Mouse (Mus musculus): ENCODE data around the gene Samd4b. TPM values are rescaled to one million over a fixed set of nuclear protein-coding genes. Genes with fewer than 3 reads are reported as not detected.

Gene Samd4b
- polyA plus RNA-seq, 1 experiment from 2014 or later: 40.7 TPM

DNA sequence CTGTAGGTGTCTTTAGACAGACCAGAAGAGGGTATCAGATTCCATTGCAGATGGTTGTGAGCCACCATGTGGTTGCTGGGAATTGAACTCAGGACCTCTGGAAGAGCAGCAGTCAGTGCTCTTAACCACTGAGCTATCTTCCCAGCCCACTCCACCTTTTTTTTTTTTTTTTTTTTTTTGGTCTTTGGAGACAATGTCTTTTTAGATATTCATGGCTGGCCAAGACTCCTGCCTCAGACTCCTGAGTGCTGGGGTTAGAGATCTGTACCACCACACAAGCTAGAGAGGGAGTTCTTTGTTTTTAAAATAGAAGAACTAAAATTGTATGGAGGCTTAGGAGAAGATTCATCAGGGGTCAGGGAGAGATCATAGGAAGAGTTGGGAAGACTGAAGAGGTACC lies 160.0 kb downstream of the Samd4b start:
- Histone ChIP-seq H3K27me3 (ENCODE audit: control insufficient read depth, insufficient read depth, low read length) (no peaks in the 10 kb centered on the region), H3K9me3 (ENCODE audit: control insufficient read depth, low read length) (no peaks in the 10 kb centered on the region), H3K4me1 (replicated peaks; ENCODE audit: control insufficient read depth, insufficient read depth, low read length) (peaks cover 13% of the 10 kb centered on the region), H3K27ac (ENCODE audit: low read depth, low read length) (no peak overlapping the region), H3K4me2 (ENCODE audit: low read depth, low read length, severe bottlenecking) (no peak overlapping the region), H3K4me3 (ENCODE audit: low read depth, low read length) (no peak overlapping the region), H3K9ac (ENCODE audit: low read length) (no peak overlapping the region), H3K36me3 (ENCODE audit: control insufficient read depth, insufficient read depth, low read length) (no peaks in the 10 kb centered on the region)
- no peak for ATAC-seq (replicated peaks; ENCODE audit: low FRiP score)
- DNase-seq (ENCODE audit: low spot score): no peak

GRCm38 (mm10) chr7:28436932-28437570 lies 160.9 kb downstream of the Samd4b start, which contains the start of gene Gmfg:
TSS of gene Gmfg (plus strand) at chr7:28437447.
- Histone ChIP-seq H3K4me1 (replicated peaks; ENCODE audit: control insufficient read depth, insufficient read depth, low read length) (peaks cover 13% of the 10 kb centered on the region), H3K4me3 (ENCODE audit: low read depth, low read length) (peak within 1 kb of the TSS; percentile 75), H3K27me3 (ENCODE audit: control insufficient read depth, insufficient read depth, low read length) (no peaks in the 10 kb centered on the region), H3K36me3 (ENCODE audit: control insufficient read depth, insufficient read depth, low read length) (no peaks in the 10 kb centered on the region), H3K27ac (ENCODE audit: low read depth, low read length) (no peak within 1 kb of the TSS), H3K9ac (ENCODE audit: low read length) (peak within 1 kb of the TSS; percentile 45), H3K9me3 (ENCODE audit: control insufficient read depth, low read length) (no peaks in the 10 kb centered on the region), H3K4me2 (ENCODE audit: low read depth, low read length, severe bottlenecking) (peak within 1 kb of the TSS; percentile 73)
- under 1% methylated on average over 16 of the region's 16 CpGs for WGBS
- peak; percentile 49 for ATAC-seq (replicated peaks; ENCODE audit: low FRiP score)
- DNase-seq (ENCODE audit: low spot score): peak; percentile 85

GRCm38 (mm10) chr7:28436271-28436904 lies 161.6 kb downstream of the Samd4b start:
- ATAC-seq (replicated peaks; ENCODE audit: low FRiP score) (peak; percentile 99), DNase-seq (ENCODE audit: low spot score) (peak; percentile 100)
- no peaks in the 10 kb centered on the region; the same call in 1 of the 2 replicates for H3K36me3 ChIP-seq (ENCODE audit: control insufficient read depth, insufficient read depth, low read length)
- no peaks in the 10 kb centered on the region for H3K9me3 ChIP-seq (ENCODE audit: control insufficient read depth, low read length)
- H3K4me1 ChIP-seq (replicated peaks; ENCODE audit: control insufficient read depth, insufficient read depth, low read length): peaks cover 13% of the 10 kb centered on the region
- no peaks in the 10 kb centered on the region for H3K27me3 ChIP-seq (ENCODE audit: control insufficient read depth, insufficient read depth, low read length)
- WGBS: under 1% methylated on average over 49 of the region's 64 CpGs
- peak overlapping the region; percentile 73 for H3K4me2 ChIP-seq (ENCODE audit: low read depth, low read length, severe bottlenecking)
- H3K4me3 ChIP-seq (ENCODE audit: low read depth, low read length): peak overlapping the region; percentile 75
- no peak overlapping the region for H3K27ac ChIP-seq (ENCODE audit: low read depth, low read length)
- peak overlapping the region; percentile 85 for H3K9ac ChIP-seq (ENCODE audit: low read length)

DNA sequence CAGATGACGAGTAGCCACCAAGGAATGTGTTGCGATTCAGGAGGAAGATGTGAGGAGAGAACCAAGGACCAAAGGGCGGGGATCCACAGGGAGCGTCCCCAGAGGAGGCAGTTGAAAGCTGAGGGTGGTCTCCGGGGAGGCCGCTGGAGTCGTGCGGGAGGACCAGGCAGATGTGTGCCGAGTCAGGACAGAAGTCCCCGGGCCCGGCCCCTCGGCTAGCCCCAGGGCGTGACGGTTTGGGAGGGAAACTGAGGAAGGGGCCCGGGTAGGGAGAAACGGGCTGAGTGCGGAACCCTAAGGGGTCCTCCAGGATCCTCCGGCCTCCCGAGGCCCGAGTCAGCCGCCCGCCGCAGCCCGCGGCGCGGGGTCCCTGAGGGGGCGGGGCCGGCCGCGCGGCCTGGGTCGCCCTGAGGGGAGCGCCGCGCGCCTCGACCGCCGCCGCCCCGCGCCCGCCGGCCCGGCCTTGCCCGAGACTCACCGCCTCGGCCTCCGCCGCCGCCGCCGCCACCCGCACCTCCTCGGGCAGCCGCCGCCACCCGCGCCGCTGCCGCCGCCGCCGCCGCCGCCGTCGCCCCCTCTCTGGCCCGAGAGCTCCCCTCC lies 162.2 kb downstream of the Samd4b start:
- no peaks in the 10 kb centered on the region for H3K9me3 ChIP-seq (ENCODE audit: control insufficient read depth, low read length)
- peak overlapping the region; percentile 85 for H3K9ac ChIP-seq (ENCODE audit: low read length)
- 2% methylated on average over 14 of the region's 70 CpGs for whole genome bisulfite sequencing
- H3K27me3 ChIP-seq (ENCODE audit: control insufficient read depth, insufficient read depth, low read length): no peaks in the 10 kb centered on the region
- peaks cover 13% of the 10 kb centered on the region for H3K4me1 ChIP-seq (replicated peaks; ENCODE audit: control insufficient read depth, insufficient read depth, low read length)
- ATAC-seq (replicated peaks; ENCODE audit: low FRiP score) (peak; percentile 10), DNase-seq (ENCODE audit: low spot score) (peak; percentile 71)
- peak overlapping the region; percentile 75 for H3K4me3 ChIP-seq (ENCODE audit: low read depth, low read length)
- H3K4me2 ChIP-seq (ENCODE audit: low read depth, low read length, severe bottlenecking): peak overlapping the region; percentile 86
- no peak overlapping the region for H3K27ac ChIP-seq (ENCODE audit: low read depth, low read length)
- H3K36me3 ChIP-seq (ENCODE audit: control insufficient read depth, insufficient read depth, low read length): no peaks in the 10 kb centered on the region; the same call in 1 of the 2 replicates

DNA sequence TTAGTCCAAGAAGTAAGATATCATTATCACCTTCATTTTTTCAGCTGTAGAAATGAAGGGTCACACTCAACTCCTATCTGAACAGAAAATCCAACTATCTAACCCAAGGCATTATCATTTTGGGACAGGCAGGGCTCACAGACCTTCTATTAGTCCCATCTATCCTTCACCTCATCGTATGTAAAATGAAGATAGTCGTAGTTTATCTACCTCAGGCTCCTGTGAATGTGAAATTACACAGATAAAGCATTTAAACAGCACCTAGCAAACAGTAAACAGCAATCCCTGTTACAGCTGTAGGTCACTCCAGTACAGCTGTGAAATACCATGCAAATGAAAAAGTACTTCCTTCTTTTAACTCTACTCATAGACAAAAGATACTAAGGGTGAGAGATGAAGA lies 165.7 kb downstream of the Samd4b start:
- no peak overlapping the region for H3K4me3 ChIP-seq (ENCODE audit: low read depth, low read length)
- no peak overlapping the region for H3K9ac ChIP-seq (ENCODE audit: low read length)
- no peaks in the 10 kb centered on the region for H3K27me3 ChIP-seq (ENCODE audit: control insufficient read depth, insufficient read depth, low read length)
- no peak overlapping the region for H3K4me2 ChIP-seq (ENCODE audit: low read depth, low read length, severe bottlenecking)
- H3K36me3 ChIP-seq (ENCODE audit: control insufficient read depth, insufficient read depth, low read length): no peaks in the 10 kb centered on the region; the same call in 1 of the 2 replicates
- 87% methylated on average over 2 of the region's 2 CpGs for WGBS
- ATAC-seq (replicated peaks; ENCODE audit: low FRiP score): no peak
- H3K27ac ChIP-seq (ENCODE audit: low read depth, low read length): no peak overlapping the region
- DNase-seq (ENCODE audit: low spot score): no peak
- no peaks in the 10 kb centered on the region for H3K9me3 ChIP-seq (ENCODE audit: control insufficient read depth, low read length)
- H3K4me1 ChIP-seq (replicated peaks; ENCODE audit: control insufficient read depth, insufficient read depth, low read length): peaks cover 13% of the 10 kb centered on the region

DNA sequence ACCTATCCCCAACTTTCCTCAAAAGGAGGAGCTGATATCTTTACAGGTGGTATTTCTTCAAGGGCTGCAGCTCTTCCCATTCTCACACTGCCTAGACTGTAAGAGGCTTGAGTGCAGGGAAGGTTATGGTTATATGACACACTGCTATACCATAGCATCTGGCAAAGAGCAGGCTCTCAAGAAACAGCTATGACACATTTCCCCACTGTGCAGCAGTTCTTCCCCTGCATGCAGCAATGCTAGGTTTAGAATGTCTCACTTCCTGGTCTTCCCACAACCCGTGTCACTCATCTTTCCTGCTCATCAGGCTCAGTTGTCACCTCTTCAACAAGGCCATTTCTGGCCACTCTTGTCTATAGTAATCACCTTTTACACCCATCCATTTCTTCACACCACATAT lies 167.4 kb downstream of the Samd4b start:
- H3K27ac ChIP-seq (ENCODE audit: low read depth, low read length): no peak overlapping the region
- H3K36me3 ChIP-seq (ENCODE audit: control insufficient read depth, insufficient read depth, low read length): no peaks in the 10 kb centered on the region; the same call in 1 of the 2 replicates
- no peak overlapping the region for H3K4me3 ChIP-seq (ENCODE audit: low read depth, low read length)
- H3K27me3 ChIP-seq (ENCODE audit: control insufficient read depth, insufficient read depth, low read length): no peaks in the 10 kb centered on the region
- WGBS: 83% methylated on average over 1 of the region's 1 CpGs
- ATAC-seq (replicated peaks; ENCODE audit: low FRiP score): no peak
- H3K9me3 ChIP-seq (ENCODE audit: control insufficient read depth, low read length): no peaks in the 10 kb centered on the region
- H3K9ac ChIP-seq (ENCODE audit: low read length): no peak overlapping the region
- H3K4me1 ChIP-seq (replicated peaks; ENCODE audit: control insufficient read depth, insufficient read depth, low read length): peaks cover 13% of the 10 kb centered on the region
- no peak for DNase-seq (ENCODE audit: low spot score)
- H3K4me2 ChIP-seq (ENCODE audit: low read depth, low read length, severe bottlenecking): no peak overlapping the region

DNA sequence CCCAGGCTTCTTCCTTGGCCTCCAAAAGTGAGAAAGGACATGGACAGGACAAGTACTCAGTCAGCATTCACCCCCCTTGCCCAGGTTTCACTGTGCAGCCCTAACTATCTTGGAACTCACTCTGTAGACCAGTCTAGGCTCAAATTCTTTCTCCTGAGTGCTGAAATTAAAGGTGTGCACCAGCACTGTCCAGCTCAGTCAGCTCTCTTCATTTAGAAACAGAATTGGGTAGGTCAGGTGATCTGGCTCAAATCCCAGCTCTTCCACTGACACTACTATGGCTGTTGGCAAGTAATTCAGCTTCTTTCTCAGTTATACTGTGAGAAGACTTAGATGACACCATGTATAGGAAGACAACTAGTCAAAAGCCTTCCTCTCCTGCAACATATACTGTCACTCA lies 170.2 kb downstream of the Samd4b start:
- no peak for DNase-seq (ENCODE audit: low spot score)
- Histone ChIP-seq H3K27ac (ENCODE audit: low read depth, low read length) (no peak overlapping the region), H3K36me3 (ENCODE audit: control insufficient read depth, insufficient read depth, low read length) (peaks cover 7% of the 10 kb centered on the region; the same call in 1 of the 2 replicates), H3K4me3 (ENCODE audit: low read depth, low read length) (no peak overlapping the region), H3K4me2 (ENCODE audit: low read depth, low read length, severe bottlenecking) (no peak overlapping the region), H3K9ac (ENCODE audit: low read length) (no peak overlapping the region), H3K27me3 (ENCODE audit: control insufficient read depth, insufficient read depth, low read length) (no peaks in the 10 kb centered on the region), H3K9me3 (ENCODE audit: control insufficient read depth, low read length) (no peaks in the 10 kb centered on the region), H3K4me1 (replicated peaks; ENCODE audit: control insufficient read depth, insufficient read depth, low read length) (no peaks in the 10 kb centered on the region)
- ATAC-seq (replicated peaks; ENCODE audit: low FRiP score): no peak

GRCm38 (mm10) chr7:28423018-28423417 lies 174.9 kb downstream of the Samd4b start:
- 100% methylated on average over 1 of the region's 1 CpGs for WGBS

More at GRCm38 (mm10) chr7:28423018-28423417, 174.9 kb downstream of the Samd4b start:
- ATAC-seq (replicated peaks; ENCODE audit: low FRiP score) (no peak), DNase-seq (ENCODE audit: low spot score) (no peak)
- Histone ChIP-seq H3K27ac (ENCODE audit: low read depth, low read length) (no peak overlapping the region), H3K4me2 (ENCODE audit: low read depth, low read length, severe bottlenecking) (no peak overlapping the region), H3K4me3 (ENCODE audit: low read depth, low read length) (no peak overlapping the region), H3K36me3 (ENCODE audit: control insufficient read depth, insufficient read depth, low read length) (peaks cover 14% of the 10 kb centered on the region; the same call in 1 of the 2 replicates), H3K27me3 (ENCODE audit: control insufficient read depth, insufficient read depth, low read length) (no peaks in the 10 kb centered on the region), H3K4me1 (replicated peaks; ENCODE audit: control insufficient read depth, insufficient read depth, low read length) (no peaks in the 10 kb centered on the region), H3K9ac (ENCODE audit: low read length) (no peak overlapping the region), H3K9me3 (ENCODE audit: control insufficient read depth, low read length) (no peaks in the 10 kb centered on the region)

Data from forebrain, embryonic 11.5 days (tissue).